Mouse (Mus musculus): ENCODE measurements around the gene Cenpu. TPM values are rescaled to one million over a fixed set of nuclear protein-coding genes. Genes with fewer than 3 reads are reported as not detected.

Gene Cenpu
- polyA plus RNA-seq, 2 experiments = 10.1 to 11.2 TPM

DNA sequence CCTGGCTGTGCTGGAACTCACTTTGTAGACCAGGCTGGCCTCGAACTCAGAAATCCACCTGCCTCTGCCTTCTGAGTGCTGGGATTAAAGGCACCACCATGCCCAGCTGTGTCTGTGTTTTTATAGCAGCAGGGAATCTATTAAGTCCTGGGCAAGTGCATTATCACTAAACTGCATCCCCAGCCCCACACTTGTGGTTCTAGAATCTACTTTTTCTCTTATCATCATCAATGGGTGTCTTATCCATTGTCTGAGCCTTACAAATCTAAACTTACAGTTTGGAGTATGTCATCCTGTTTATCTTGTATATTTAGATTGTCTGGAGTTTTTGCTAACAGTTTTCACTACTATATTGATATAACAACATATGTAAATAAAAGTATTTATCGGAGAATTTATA is 36.8 kb downstream of the Cenpu start:
- WGBS = 95% methylated on average over 2 of the region's 2 CpGs
- Histone ChIP-seq H3K4me3 (replicated peaks; ENCODE audit: low read length) (no peak overlapping the region), H3K9ac (ENCODE audit: low read depth, low read length, severe bottlenecking) (no peak overlapping the region), H3K27me3 (ENCODE audit: control insufficient read depth, insufficient read depth, low read length) (no peaks in the 10 kb centered on the region), H3K4me2 (replicated peaks; ENCODE audit: low read depth, low read length, severe bottlenecking) (no peak overlapping the region), H3K36me3 (ENCODE audit: control insufficient read depth, insufficient read depth, low read length) (peaks cover 6% of the 10 kb centered on the region), H3K27ac (replicated peaks; ENCODE audit: low read depth, low read length) (no peak overlapping the region), H3K4me1 (ENCODE audit: control insufficient read depth, insufficient read depth, low read length) (no peaks in the 10 kb centered on the region), H3K9me3 (ENCODE audit: control insufficient read depth, low read length) (no peaks in the 10 kb centered on the region)
- no peak for ATAC-seq (ENCODE audit: low FRiP score, low read depth)
- TF ChIP-seq POLR2A (IDR thresholded peaks at IDR 0.05; ENCODE audit: borderline replicate concordance, extremely low read depth, insufficient read depth, insufficient read length) = no peak
- no peak for DNase-seq (ENCODE audit: low spot score)

- H3K9ac ChIP-seq (ENCODE audit: low read depth, low read length, severe bottlenecking) = no peak overlapping the region
- H3K4me1 ChIP-seq (ENCODE audit: control insufficient read depth, insufficient read depth, low read length) = no peaks in the 10 kb centered on the region
- no peaks in the 10 kb centered on the region for H3K9me3 ChIP-seq (ENCODE audit: control insufficient read depth, low read length)
- no peak for TF ChIP-seq POLR2A (IDR thresholded peaks at IDR 0.05; ENCODE audit: borderline replicate concordance, extremely low read depth, insufficient read depth, insufficient read length)
- WGBS = 79% methylated on average over 8 of the region's 8 CpGs
- ATAC-seq (ENCODE audit: low FRiP score, low read depth) (no peak), DNase-seq (ENCODE audit: low spot score) (no peak)
- no peak overlapping the region for H3K4me3 ChIP-seq (replicated peaks; ENCODE audit: low read length)
- H3K4me2 ChIP-seq (replicated peaks; ENCODE audit: low read depth, low read length, severe bottlenecking) = no peak overlapping the region
- H3K27ac ChIP-seq (replicated peaks; ENCODE audit: low read depth, low read length) = no peak overlapping the region
- peaks cover 7% of the 10 kb centered on the region for H3K36me3 ChIP-seq (ENCODE audit: control insufficient read depth, insufficient read depth, low read length)
- H3K27me3 ChIP-seq (ENCODE audit: control insufficient read depth, insufficient read depth, low read length) = no peaks in the 10 kb centered on the region
These were observed 41.2 kb downstream of the Cenpu start for GRCm38 (mm10) chr8:46593067-46593466.

DNA sequence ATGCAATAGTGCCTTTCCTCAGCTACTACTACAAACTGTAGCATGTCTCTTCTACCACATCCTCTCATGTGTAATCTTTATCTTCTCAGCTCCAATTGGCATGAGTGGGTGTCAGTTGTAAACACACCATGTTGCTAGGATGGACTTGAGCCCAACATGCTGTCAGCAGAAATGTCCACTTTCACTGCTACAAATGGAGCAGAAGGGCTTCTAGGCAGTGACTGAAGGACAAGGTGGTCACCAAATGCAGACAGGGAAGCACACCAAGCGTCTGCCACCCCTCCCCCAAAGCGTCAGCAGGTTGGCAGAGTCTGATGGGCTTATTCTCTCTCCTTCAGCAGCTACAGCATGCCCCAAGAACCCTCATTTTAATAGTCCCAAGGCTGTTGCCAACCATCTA is 41.9 kb downstream of the Cenpu start:
- Histone ChIP-seq H3K27me3 (ENCODE audit: control insufficient read depth, insufficient read depth, low read length) (no peaks in the 10 kb centered on the region), H3K27ac (replicated peaks; ENCODE audit: low read depth, low read length) (no peak overlapping the region), H3K4me3 (replicated peaks; ENCODE audit: low read length) (no peak overlapping the region), H3K9ac (ENCODE audit: low read depth, low read length, severe bottlenecking) (no peak overlapping the region), H3K9me3 (ENCODE audit: control insufficient read depth, low read length) (no peaks in the 10 kb centered on the region), H3K36me3 (ENCODE audit: control insufficient read depth, insufficient read depth, low read length) (peaks cover 6% of the 10 kb centered on the region), H3K4me1 (ENCODE audit: control insufficient read depth, insufficient read depth, low read length) (no peaks in the 10 kb centered on the region), H3K4me2 (replicated peaks; ENCODE audit: low read depth, low read length, severe bottlenecking) (no peak overlapping the region)
- DNase-seq (ENCODE audit: low spot score) = no peak
- no peak for ATAC-seq (ENCODE audit: low FRiP score, low read depth)
- 76% methylated on average over 2 of the region's 2 CpGs for WGBS
- TF ChIP-seq POLR2A (IDR thresholded peaks at IDR 0.05; ENCODE audit: borderline replicate concordance, extremely low read depth, insufficient read depth, insufficient read length) = no peak

DNA sequence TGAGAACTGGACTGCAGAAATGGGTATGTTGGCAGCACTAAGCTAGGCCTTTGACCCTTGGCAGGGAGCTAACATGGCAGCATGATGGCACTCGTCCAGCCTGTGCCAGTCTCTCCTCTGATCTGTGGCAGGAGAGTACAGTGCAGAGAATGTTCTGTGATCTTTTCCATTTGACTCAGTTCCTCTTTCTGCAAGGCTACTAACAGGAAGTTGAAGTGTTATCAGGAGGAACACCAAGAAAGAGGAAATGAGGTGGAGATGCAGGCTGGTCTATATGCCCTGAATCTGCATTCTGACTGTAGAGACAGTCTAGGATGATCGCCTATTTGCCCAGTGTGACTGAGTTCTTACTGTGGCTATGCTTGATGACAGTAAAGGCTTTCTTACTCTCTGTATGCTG is 43.8 kb downstream of the Cenpu start:
- H3K4me1 ChIP-seq (ENCODE audit: control insufficient read depth, insufficient read depth, low read length) = no peaks in the 10 kb centered on the region
- no peak overlapping the region for H3K4me2 ChIP-seq (replicated peaks; ENCODE audit: low read depth, low read length, severe bottlenecking)
- no peak for DNase-seq (ENCODE audit: low spot score)
- no peaks in the 10 kb centered on the region for H3K27me3 ChIP-seq (ENCODE audit: control insufficient read depth, insufficient read depth, low read length)
- peaks cover 6% of the 10 kb centered on the region for H3K36me3 ChIP-seq (ENCODE audit: control insufficient read depth, insufficient read depth, low read length)
- no peak overlapping the region for H3K4me3 ChIP-seq (replicated peaks; ENCODE audit: low read length)
- no peak for ATAC-seq (ENCODE audit: low FRiP score, low read depth)
- H3K9me3 ChIP-seq (ENCODE audit: control insufficient read depth, low read length) = no peaks in the 10 kb centered on the region
- no peak overlapping the region for H3K27ac ChIP-seq (replicated peaks; ENCODE audit: low read depth, low read length)
- TF ChIP-seq POLR2A (IDR thresholded peaks at IDR 0.05; ENCODE audit: borderline replicate concordance, extremely low read depth, insufficient read depth, insufficient read length) = no peak
- no peak overlapping the region for H3K9ac ChIP-seq (ENCODE audit: low read depth, low read length, severe bottlenecking)
- WGBS = 88% methylated on average over 2 of the region's 2 CpGs

GRCm38 (mm10) chr8:46596530-46596929 is 44.7 kb downstream of the Cenpu start:
- Histone ChIP-seq H3K36me3 (ENCODE audit: control insufficient read depth, insufficient read depth, low read length) (peaks cover 6% of the 10 kb centered on the region), H3K9me3 (ENCODE audit: control insufficient read depth, low read length) (no peaks in the 10 kb centered on the region), H3K4me2 (replicated peaks; ENCODE audit: low read depth, low read length, severe bottlenecking) (no peak overlapping the region), H3K4me1 (ENCODE audit: control insufficient read depth, insufficient read depth, low read length) (peaks cover 7% of the 10 kb centered on the region; the same call in 1 of the 2 replicates), H3K27ac (replicated peaks; ENCODE audit: low read depth, low read length) (no peak overlapping the region), H3K4me3 (replicated peaks; ENCODE audit: low read length) (no peak overlapping the region), H3K9ac (ENCODE audit: low read depth, low read length, severe bottlenecking) (no peak overlapping the region), H3K27me3 (ENCODE audit: control insufficient read depth, insufficient read depth, low read length) (no peaks in the 10 kb centered on the region)
- no peak for TF ChIP-seq POLR2A (IDR thresholded peaks at IDR 0.05; ENCODE audit: borderline replicate concordance, extremely low read depth, insufficient read depth, insufficient read length)
- no peak for DNase-seq (ENCODE audit: low spot score)
- 93% methylated on average over 2 of the region's 2 CpGs for WGBS
- ATAC-seq (ENCODE audit: low FRiP score, low read depth) = no peak

- no peak for TF ChIP-seq POLR2A (IDR thresholded peaks at IDR 0.05; ENCODE audit: borderline replicate concordance, extremely low read depth, insufficient read depth, insufficient read length)
- H3K9me3 ChIP-seq (ENCODE audit: control insufficient read depth, low read length) = no peaks in the 10 kb centered on the region
- H3K4me1 ChIP-seq (ENCODE audit: control insufficient read depth, insufficient read depth, low read length) = peaks cover 8% of the 10 kb centered on the region; the same call in 1 of the 2 replicates
- no peak for DNase-seq (ENCODE audit: low spot score)
- H3K4me3 ChIP-seq (replicated peaks; ENCODE audit: low read length) = no peak overlapping the region
- H3K4me2 ChIP-seq (replicated peaks; ENCODE audit: low read depth, low read length, severe bottlenecking) = no peak overlapping the region
- ATAC-seq (ENCODE audit: low FRiP score, low read depth) = no peak
- no peak overlapping the region for H3K27ac ChIP-seq (replicated peaks; ENCODE audit: low read depth, low read length)
- peaks cover 6% of the 10 kb centered on the region for H3K36me3 ChIP-seq (ENCODE audit: control insufficient read depth, insufficient read depth, low read length)
- 73% methylated on average over 2 of the region's 2 CpGs for WGBS
- no peaks in the 10 kb centered on the region for H3K27me3 ChIP-seq (ENCODE audit: control insufficient read depth, insufficient read depth, low read length)
- no peak overlapping the region for H3K9ac ChIP-seq (ENCODE audit: low read depth, low read length, severe bottlenecking)
These were observed 45.6 kb downstream of the Cenpu start for GRCm38 (mm10) chr8:46597411-46597810.

All from limb, embryonic 14.5 days (tissue).